In the genomic region with DNA sequence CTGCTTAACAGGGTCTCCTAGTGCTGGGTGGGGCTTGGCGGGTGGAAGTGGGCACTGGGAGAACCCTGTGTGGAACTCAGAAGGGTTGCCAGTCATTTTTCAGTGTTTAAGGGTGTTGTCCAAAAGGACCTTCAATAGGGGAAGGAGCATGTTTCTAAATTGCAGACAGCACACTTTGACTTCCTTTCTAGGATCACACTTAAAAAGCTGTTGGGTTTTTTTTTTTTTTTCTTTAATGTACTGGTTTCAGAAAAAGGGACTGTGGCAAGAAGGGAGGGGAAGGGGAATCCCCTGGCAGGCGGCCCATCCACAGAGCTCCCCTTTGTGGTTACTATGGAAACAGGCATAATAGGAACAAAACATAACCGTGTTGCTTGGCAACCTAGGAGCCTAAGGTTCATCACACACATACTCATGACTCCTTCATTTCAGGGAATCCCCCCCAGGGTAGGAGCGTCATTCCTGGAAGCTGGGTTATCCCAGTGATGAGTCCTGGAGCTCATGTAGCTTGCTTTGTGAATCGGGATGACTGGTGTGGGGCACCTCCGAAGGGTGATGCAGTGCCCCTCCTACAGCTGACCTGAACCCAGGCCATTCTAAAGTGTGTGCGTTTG, we compare ENCODE assay signal across 8 mouse cellular contexts. TPM values are rescaled to one million over a fixed set of nuclear protein-coding genes. Genes with fewer than 3 reads are reported as not detected.
DNase-seq lines count a peak whose midpoint lies in the region; ATAC-seq lines count a peak whose summit lies in the region.

No protein-coding gene starts in this region.

- no peaks in the 10 kb centered on the region for H3K27me3 ChIP-seq in embryonic facial prominence, embryonic 12.5 days
- no peaks in the 10 kb centered on the region for H3K27me3 ChIP-seq in heart, embryonic 13.5 days (replicated peaks)
- H3K27me3 ChIP-seq in midbrain, embryonic 15.5 days (replicated peaks), result peaks cover 18% of the 10 kb centered on the region

- DNase-seq in cerebellum, postnatal 10 days, result peak; percentile 67 to 72
- DNase-seq in cerebellum, adult 11 months, result no peak
- DNase-seq in MN1 (ENCODE audit: low spot score), result peak; percentile 79
- peak; percentile 68 to 78 for DNase-seq in kidney, postnatal 4 days
- peak; percentile 33 to 37 for DNase-seq in thymus, postnatal 10 days (ENCODE audit: low spot score in 2 of 2)

- ATAC-seq in embryonic facial prominence, embryonic 12.5 days (ENCODE audit: insufficient number of reproducible peaks, insufficient read depth, low FRiP score, low TSS enrichment), result 0 out of 2 replicates have a peak, but pooled peaks have one; percentile 2
- ATAC-seq in heart, embryonic 13.5 days (ENCODE audit: extremely low read depth, insufficient number of reproducible peaks, low FRiP score, low TSS enrichment), result no peak
- ATAC-seq in midbrain, embryonic 15.5 days (replicated peaks), result peak; percentile 81

- 14% methylated on average over 7 of the region's 7 CpGs for WGBS in embryonic facial prominence, embryonic 12.5 days
- WGBS in heart, embryonic 13.5 days, result 21% methylated on average over 7 of the region's 7 CpGs
- WGBS in midbrain, embryonic 15.5 days, result 3% methylated on average over 7 of the region's 7 CpGs

- peak overlapping the region; percentile 80 for H3K27ac ChIP-seq in embryonic facial prominence, embryonic 12.5 days
- H3K27ac ChIP-seq in heart, embryonic 13.5 days (replicated peaks), result peak overlapping the region; percentile 72
- H3K27ac ChIP-seq in midbrain, embryonic 15.5 days, result peak overlapping the region; percentile 63

- H3K36me3 ChIP-seq in embryonic facial prominence, embryonic 12.5 days, result peaks cover 14% of the 10 kb centered on the region
- peaks cover 17% of the 10 kb centered on the region for H3K36me3 ChIP-seq in heart, embryonic 13.5 days
- peaks cover 9% of the 10 kb centered on the region; the same call in 1 of the 2 replicates for H3K36me3 ChIP-seq in midbrain, embryonic 15.5 days (replicated peaks)

- H3K4me1 ChIP-seq in embryonic facial prominence, embryonic 12.5 days, result peaks cover 42% of the 10 kb centered on the region
- peaks cover 86% of the 10 kb centered on the region for H3K4me1 ChIP-seq in heart, embryonic 13.5 days
- peaks cover 35% of the 10 kb centered on the region for H3K4me1 ChIP-seq in midbrain, embryonic 15.5 days

- H3K9me3 ChIP-seq in embryonic facial prominence, embryonic 12.5 days, result no peaks in the 10 kb centered on the region
- H3K9me3 ChIP-seq in heart, embryonic 13.5 days, result no peaks in the 10 kb centered on the region
- no peaks in the 10 kb centered on the region for H3K9me3 ChIP-seq in midbrain, embryonic 15.5 days

- no peak overlapping the region for H3K4me3 ChIP-seq in embryonic facial prominence, embryonic 12.5 days
- no peak overlapping the region for H3K4me3 ChIP-seq in heart, embryonic 13.5 days
- H3K4me3 ChIP-seq in midbrain, embryonic 15.5 days, result no peak overlapping the region

- no peak overlapping the region for H3K9ac ChIP-seq in embryonic facial prominence, embryonic 12.5 days
- 0 out of 2 replicates have a peak overlapping the region, but pooled peaks have one; percentile 16 for H3K9ac ChIP-seq in heart, embryonic 13.5 days
- H3K9ac ChIP-seq in midbrain, embryonic 15.5 days, result peak overlapping the region; percentile 13; the same call in 1 of the 2 replicates

- H3K4me2 ChIP-seq in embryonic facial prominence, embryonic 12.5 days (replicated peaks), result peak overlapping the region; percentile 22; the same call in 1 of the 2 replicates
- peak overlapping the region; percentile 14; the same call in 1 of the 2 replicates for H3K4me2 ChIP-seq in heart, embryonic 13.5 days
- H3K4me2 ChIP-seq in midbrain, embryonic 15.5 days, result peak overlapping the region; percentile 39

RNA-seq across cellular contexts. Expression of gene Ahnak, which starts 4.7 kb away (rescaled TPM):
- polyA plus RNA-seq in embryonic facial prominence, embryonic 12.5 days (2016; fragmentation: Nextera tagmentation; extraction: Ambion mirVana), result 24.4 and 27.7 TPM in 2 replicates
- polyA plus RNA-seq in heart, embryonic 13.5 days (2015; fragmentation: Nextera tagmentation; extraction: Ambion mirVana), result 22.8 TPM in 2 replicates
- 4.9 and 5.9 TPM in 2 replicates for polyA plus RNA-seq in midbrain, embryonic 15.5 days (2015; fragmentation: Nextera tagmentation; extraction: Ambion mirVana)

RNA-seq across cellular contexts. Expression of gene Eef1g, which starts 17.5 kb away (rescaled TPM):
- 471 and 477 TPM in 2 replicates for polyA plus RNA-seq in embryonic facial prominence, embryonic 12.5 days (2016; fragmentation: Nextera tagmentation; extraction: Ambion mirVana)
- 251 and 281 TPM in 2 replicates for polyA plus RNA-seq in heart, embryonic 13.5 days (2015; fragmentation: Nextera tagmentation; extraction: Ambion mirVana)
- polyA plus RNA-seq in midbrain, embryonic 15.5 days (2015; fragmentation: Nextera tagmentation; extraction: Ambion mirVana), result 287 and 295 TPM in 2 replicates

RNA-seq across cellular contexts. Expression of gene Tut1, which starts 30.7 kb away (rescaled TPM):
- 35.6 and 38.1 TPM in 2 replicates for polyA plus RNA-seq in embryonic facial prominence, embryonic 12.5 days (2016; fragmentation: Nextera tagmentation; extraction: Ambion mirVana)
- polyA plus RNA-seq in heart, embryonic 13.5 days (2015; fragmentation: Nextera tagmentation; extraction: Ambion mirVana), result 16.3 and 17.1 TPM in 2 replicates
- 27.5 and 30.5 TPM in 2 replicates for polyA plus RNA-seq in midbrain, embryonic 15.5 days (2015; fragmentation: Nextera tagmentation; extraction: Ambion mirVana)

RNA-seq across cellular contexts. Expression of gene Mta2, which starts 42.7 kb away (rescaled TPM):
- 202 and 211 TPM in 2 replicates for polyA plus RNA-seq in embryonic facial prominence, embryonic 12.5 days (2016; fragmentation: Nextera tagmentation; extraction: Ambion mirVana)
- 83.6 and 88.0 TPM in 2 replicates for polyA plus RNA-seq in heart, embryonic 13.5 days (2015; fragmentation: Nextera tagmentation; extraction: Ambion mirVana)
- polyA plus RNA-seq in midbrain, embryonic 15.5 days (2015; fragmentation: Nextera tagmentation; extraction: Ambion mirVana), result 119 and 121 TPM in 2 replicates

RNA-seq across cellular contexts. Expression of gene Eml3, which starts 55.0 kb away (rescaled TPM):
- 29.0 and 29.7 TPM in 2 replicates for polyA plus RNA-seq in embryonic facial prominence, embryonic 12.5 days (2016; fragmentation: Nextera tagmentation; extraction: Ambion mirVana)
- 14.4 and 14.9 TPM in 2 replicates for polyA plus RNA-seq in heart, embryonic 13.5 days (2015; fragmentation: Nextera tagmentation; extraction: Ambion mirVana)
- 10.5 and 13.4 TPM in 2 replicates for polyA plus RNA-seq in midbrain, embryonic 15.5 days (2015; fragmentation: Nextera tagmentation; extraction: Ambion mirVana)
